Comparison of ENCODE assay signal across 8 mouse cellular contexts in genomic region chr7:105481505-105482411, GRCm38 (mm10). TPM values are rescaled to one million over a fixed set of nuclear protein-coding genes. Genes with fewer than 3 reads are reported as not detected.
A peak's percentile ranks its signal among the peaks of the same experiment; 100 is the strongest.
DNase-seq lines count a peak whose midpoint lies in the region; ATAC-seq and TF ChIP-seq lines count a peak whose summit lies in the region.

Cavin3 (minus strand) TSS chr7:105482300.

- no peaks in the 10 kb centered on the region for H3K9me3 ChIP-seq in forebrain, embryonic 16.5 days (ENCODE audit: control insufficient read depth, low read length)
- no peaks in the 10 kb centered on the region for H3K9me3 ChIP-seq in heart, postnatal 0 days (replicated peaks; ENCODE audit: control insufficient read depth, low read length)
- no peaks in the 10 kb centered on the region for H3K9me3 ChIP-seq in liver, embryonic 14.5 days (ENCODE audit: control insufficient read depth, low read length)
- no peaks in the 10 kb centered on the region for H3K9me3 ChIP-seq in neural tube, embryonic 14.5 days (ENCODE audit: control insufficient read depth, low read length)

- peaks cover 24% of the 10 kb centered on the region for H3K4me1 ChIP-seq in forebrain, embryonic 16.5 days (replicated peaks; ENCODE audit: control insufficient read depth, insufficient read depth, low read length)
- H3K4me1 ChIP-seq in heart, postnatal 0 days (ENCODE audit: control insufficient read depth, insufficient read depth), result peaks cover 27% of the 10 kb centered on the region
- no peaks in the 10 kb centered on the region for H3K4me1 ChIP-seq in liver, embryonic 14.5 days (replicated peaks; ENCODE audit: control insufficient read depth in 2 of 2, insufficient read depth in 2 of 2, low read length in 1 of 2)
- H3K4me1 ChIP-seq in neural tube, embryonic 14.5 days (ENCODE audit: control insufficient read depth, insufficient read depth, low read length), result peaks cover 10% of the 10 kb centered on the region

- peak within 1 kb of the TSS; percentile 70 for H3K4me2 ChIP-seq in forebrain, embryonic 16.5 days (ENCODE audit: low read length)
- H3K4me2 ChIP-seq in heart, postnatal 0 days (ENCODE audit: low read depth, low read length), result peak within 1 kb of the TSS; percentile 81
- H3K4me2 ChIP-seq in liver, embryonic 14.5 days (ENCODE audit: low read depth), result peak within 1 kb of the TSS; percentile 47
- H3K4me2 ChIP-seq in neural tube, embryonic 14.5 days (ENCODE audit: low read depth, low read length), result peak within 1 kb of the TSS; percentile 55

- peak within 1 kb of the TSS; percentile 46 for H3K4me3 ChIP-seq in forebrain, embryonic 16.5 days (replicated peaks; ENCODE audit: low read length)
- H3K4me3 ChIP-seq in heart, postnatal 0 days (ENCODE audit: low read depth, low read length), result peak within 1 kb of the TSS; percentile 60
- H3K4me3 ChIP-seq in liver, embryonic 14.5 days (ENCODE audit: insufficient read depth in 1 of 2, low read depth in 2 of 2, low read length in 2 of 2), result peak within 1 kb of the TSS; percentile 5; a peak in 3 of 4 replicates
- H3K4me3 ChIP-seq in neural tube, embryonic 14.5 days (ENCODE audit: low read depth, low read length), result peak within 1 kb of the TSS; percentile 38

- H3K9ac ChIP-seq in forebrain, embryonic 16.5 days (replicated peaks; ENCODE audit: low read depth, low read length), result peak within 1 kb of the TSS; percentile 70
- peak within 1 kb of the TSS; percentile 88 for H3K9ac ChIP-seq in heart, postnatal 0 days (replicated peaks; ENCODE audit: low read depth, low read length)
- H3K9ac ChIP-seq in liver, embryonic 14.5 days (replicated peaks), result no peak within 1 kb of the TSS
- H3K9ac ChIP-seq in neural tube, embryonic 14.5 days (replicated peaks; ENCODE audit: low read depth, low read length), result peak within 1 kb of the TSS; percentile 57

- ATAC-seq in forebrain, embryonic 16.5 days, result peak; percentile 91
- peak; percentile 82 for ATAC-seq in heart, postnatal 0 days (ENCODE audit: insufficient read depth, low read depth)
- ATAC-seq in liver, embryonic 14.5 days (ENCODE audit: insufficient read depth), result no peak; the same call in 1 of the 2 replicates
- peak; percentile 89 for ATAC-seq in neural tube, embryonic 14.5 days (ENCODE audit: low read depth)

- TF ChIP-seq EP300 in heart, postnatal 0 days (IDR thresholded peaks at IDR 0.05; ENCODE audit: low read depth), result no peak
- TF ChIP-seq EP300 in liver, embryonic 14.5 days (IDR thresholded peaks at IDR 0.05; ENCODE audit: low read depth), result no peak

- TF ChIP-seq CTCF in heart, postnatal 0 days (IDR thresholded peaks at IDR 0.05; ENCODE audit: low read depth), result no peak
- TF ChIP-seq CTCF in liver, embryonic 14.5 days (IDR thresholded peaks at IDR 0.05; ENCODE audit: low read depth), result no peak

- DNase-seq in Muller cell, postnatal 12 days (ENCODE audit: inconsistent ontology term), result peak; percentile 95
- DNase-seq in cerebellum, adult 18-20 months, result peak; percentile 57 to 62
- peak; percentile 81 for DNase-seq in heart, postnatal 0 days (ENCODE audit: low spot score)
- DNase-seq in kidney, postnatal 36 days, result peak; percentile 78 to 79
- no peak for DNase-seq in liver, embryonic 14.5 days (ENCODE audit: low read depth in 3 of 3, low spot score in 3 of 3)
- DNase-seq in urinary bladder, postnatal 25 days (ENCODE audit: low spot score), result peak; percentile 79

- no peak within 1 kb of the TSS; the same call in 1 of the 2 replicates for H3K27ac ChIP-seq in forebrain, embryonic 16.5 days (ENCODE audit: low read length)
- peak within 1 kb of the TSS; percentile 94 for H3K27ac ChIP-seq in heart, postnatal 0 days (ENCODE audit: low read depth)
- H3K27ac ChIP-seq in liver, embryonic 14.5 days, result no peak within 1 kb of the TSS
- peak within 1 kb of the TSS; percentile 58 for H3K27ac ChIP-seq in neural tube, embryonic 14.5 days (ENCODE audit: low read depth, low read length)

- no peaks in the 10 kb centered on the region for H3K36me3 ChIP-seq in forebrain, embryonic 16.5 days (ENCODE audit: control insufficient read depth, insufficient read depth)
- 0 out of 2 replicates have a peak, but pooled peaks cover 3% of the 10 kb centered on the region for H3K36me3 ChIP-seq in heart, postnatal 0 days (replicated peaks; ENCODE audit: control insufficient read depth, insufficient read depth, low read length)
- H3K36me3 ChIP-seq in liver, embryonic 14.5 days (replicated peaks; ENCODE audit: control insufficient read depth, insufficient read depth, low read depth), result no peaks in the 10 kb centered on the region
- no peaks in the 10 kb centered on the region for H3K36me3 ChIP-seq in neural tube, embryonic 14.5 days (ENCODE audit: control insufficient read depth, insufficient read depth, low read length)

- 4% methylated on average over 60 of the region's 63 CpGs for WGBS in forebrain, embryonic 16.5 days
- 3% methylated on average over 60 of the region's 63 CpGs for WGBS in heart, postnatal 0 days
- WGBS in liver, embryonic 14.5 days (ENCODE audit: insufficient replicate concordance), result 4% methylated on average over 62 of the region's 63 CpGs
- WGBS in neural tube, embryonic 14.5 days, result 3% methylated on average over 53 of the region's 63 CpGs

- H3K27me3 ChIP-seq in forebrain, embryonic 16.5 days (replicated peaks; ENCODE audit: control insufficient read depth, insufficient read depth, low read length), result no peaks in the 10 kb centered on the region
- no peaks in the 10 kb centered on the region for H3K27me3 ChIP-seq in heart, postnatal 0 days (ENCODE audit: control insufficient read depth, insufficient read depth, low read length)
- peaks cover 3% of the 10 kb centered on the region; the same call in 1 of the 2 replicates for H3K27me3 ChIP-seq in liver, embryonic 14.5 days (ENCODE audit: control insufficient read depth, insufficient read depth, low read length)
- no peaks in the 10 kb centered on the region for H3K27me3 ChIP-seq in neural tube, embryonic 14.5 days (ENCODE audit: control insufficient read depth, insufficient read depth, low read length)

RNA-seq across cellular contexts. Expression of gene Cavin3, which starts in this region (rescaled TPM):
- polyA plus RNA-seq in forebrain, embryonic 16.5 days (2015; fragmentation: Nextera tagmentation; extraction: Ambion mirVana), result 24.2 and 28.3 TPM in 2 replicates
- total RNA-seq in heart, postnatal 0 days (2014; rRNA removed; ENCODE audit: low replicate concordance), result 75.4 and 84.2 TPM in 2 replicates
- 78.6 and 79.9 TPM in 2 replicates for polyA plus RNA-seq in heart, postnatal 0 days (2015; fragmentation: Nextera tagmentation; extraction: Ambion mirVana)
- polyA plus RNA-seq in liver, embryonic 14.5 days (2012; rRNA removed), result 2.3 and 2.6 TPM in 2 replicates
- polyA plus RNA-seq in liver, embryonic 14.5 days (2014; fragmentation: Nextera tagmentation; extraction: Ambion mirVana), result 4.1 and 4.7 TPM in 2 replicates
- polyA plus RNA-seq in neural tube, embryonic 14.5 days (2014; fragmentation: Nextera tagmentation; extraction: Ambion mirVana), result 21.2 and 33.3 TPM in 2 replicates

Comparison
In these comparisons a context has a peak if more than half of its experiments do, and no peak if none do; other contexts are left out.
1. DNase-seq: peak in Muller cell, postnatal 12 days (single experiment), cerebellum, adult 18-20 months (2 of 2), heart, postnatal 0 days (single experiment), kidney, postnatal 36 days (2 of 2) and urinary bladder, postnatal 25 days (single experiment); none in liver, embryonic 14.5 days (0 of 3).
2. H3K27ac ChIP-seq: peak in heart, postnatal 0 days (single experiment) and neural tube, embryonic 14.5 days (single experiment); none in forebrain, embryonic 16.5 days (single experiment) and liver, embryonic 14.5 days (single experiment).
3. H3K4me3 ChIP-seq: peak in every context shown above with its lines; median percentile 60 in heart, postnatal 0 days; 46 in forebrain, embryonic 16.5 days; 38 in neural tube, embryonic 14.5 days; 5 in liver, embryonic 14.5 days.
4. Peak in every context shown above with its lines, with median percentiles within 50 percentile points of each other: H3K4me2 ChIP-seq.